ENCODE assay signal across 26 mouse cellular contexts in the genomic region with DNA sequence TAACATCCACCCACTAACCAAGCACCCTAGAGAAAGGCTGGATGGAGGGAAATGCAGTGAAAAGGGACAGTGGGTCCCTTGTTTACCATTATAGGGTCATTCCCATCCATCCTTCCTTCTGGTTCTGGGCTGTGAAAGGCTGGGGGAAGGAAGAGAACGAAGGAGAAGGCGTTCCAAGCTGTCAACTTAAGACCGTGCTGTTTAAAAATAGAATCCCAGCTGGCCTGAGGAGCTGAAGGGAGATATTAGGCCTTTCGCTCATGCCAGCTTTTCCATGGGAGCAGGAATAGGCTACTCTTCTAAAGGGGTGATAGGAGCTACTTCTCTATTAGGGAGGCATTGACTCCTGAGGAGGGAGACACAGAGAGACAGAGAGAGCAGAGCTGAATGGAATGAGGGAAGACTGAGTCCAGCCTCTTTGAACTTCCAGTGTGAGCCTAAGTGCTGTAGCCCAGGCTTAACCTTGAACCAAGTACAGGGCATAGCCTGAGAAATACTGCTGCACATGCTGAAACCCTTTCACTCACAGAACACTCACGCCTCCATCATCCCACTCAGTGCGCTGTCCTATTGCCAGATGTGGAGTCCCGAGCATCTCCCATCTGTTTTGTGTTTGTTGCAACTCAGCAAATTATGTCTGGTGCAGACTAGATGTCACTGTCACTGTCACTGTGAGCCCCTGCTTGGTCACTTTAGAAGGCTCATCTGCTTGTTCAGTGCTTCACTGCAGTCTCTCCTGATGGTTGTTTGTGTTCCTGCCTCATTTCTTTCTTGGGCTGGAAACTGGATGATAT. TPM values are rescaled to one million over a fixed set of nuclear protein-coding genes. Genes with fewer than 3 reads are reported as not detected.
DNase-seq lines count a peak whose midpoint lies in the region; TF ChIP-seq lines count a peak whose summit lies in the region.
"Had no signal": no experiment of that assay in that cellular context is flagged by ENCODE, and none has a peak within 500 bp of the region (broad histone marks: within the 10 kb centered on the region; RNA-seq: fewer than 3 reads in every experiment).

No protein-coding gene starts in this region.

- H3K27ac ChIP-seq in left cerebral cortex, adult 2 months = peak overlapping the region; percentile 78
- H3K27ac ChIP-seq: forebrain, embryonic 12.5 days; hindbrain, embryonic 14.5 days; liver, embryonic 14.5 days; midbrain, embryonic 12.5 days; neural tube, embryonic 13.5 days had no signal

- no peaks in the 10 kb centered on the region for H3K4me1 ChIP-seq in lung, adult 2 months (ENCODE audit: control insufficient read depth, insufficient read depth, low read length)
- H3K4me1 ChIP-seq: forebrain, embryonic 12.5 days; midbrain, embryonic 12.5 days; neural tube, embryonic 13.5 days had no signal

- peak; percentile 7 for DNase-seq in gastrocnemius, adult 18-20 months (ENCODE audit: low spot score)
- no peak for DNase-seq in gastrocnemius, postnatal 4 days (ENCODE audit: low spot score in 2 of 2)
- peak in 1 of 2 experiments; percentile 33 for DNase-seq in left cerebral cortex, adult 2 months (ENCODE audit: extremely low spot score in 1 of 2, low spot score in 2 of 2)
- no peak for DNase-seq in left cerebral cortex, adult 11 months (ENCODE audit: low spot score)
- DNase-seq in lung, postnatal 10 days = peak; percentile 21
- no peak for DNase-seq in lung, adult 2 months
- DNase-seq in left cerebral cortex, postnatal 36 days (ENCODE audit: low spot score in 2 of 2) = peak; percentile 47 to 57
- DNase-seq in adrenal gland, adult 18-20 months (ENCODE audit: low spot score in 2 of 2) = no peak
- DNase-seq: cerebellum, adult 2 months; cerebellum, postnatal 36 days; gastrocnemius, postnatal 36 days; heart, postnatal 14 days; kidney, adult 8-10 months; kidney, postnatal 14 days; thymus, postnatal 14 days had no signal

- TF ChIP-seq CTCF in left cerebral cortex, adult 2 months (IDR thresholded peaks at IDR 0.05) = no peak
- no peak for TF ChIP-seq CTCF in lung, adult 2 months (IDR thresholded peaks at IDR 0.05; ENCODE audit: insufficient read depth, low read length)

- 54% methylated on average over 7 of the region's 7 CpGs for WGBS in lung, adult 2 months

- no peak overlapping the region for H3K4me3 ChIP-seq in left cerebral cortex, adult 2 months
- no peak overlapping the region for H3K4me3 ChIP-seq in lung, adult 2 months (replicated peaks; ENCODE audit: extremely low read depth, low read depth, low read length)
- H3K4me3 ChIP-seq: forebrain, embryonic 12.5 days; midbrain, embryonic 12.5 days; neural tube, embryonic 13.5 days had no signal

- intact Hi-C loops in left cerebral cortex, adult 2 months (cut with DNase I) = no loop called here
- intact Hi-C loops in left cerebral cortex, postnatal 36 days (cut with DNase I) = no loop called here

- TF ChIP-seq POLR2A in lung, adult 2 months (IDR thresholded peaks at IDR 0.05; ENCODE audit: borderline replicate concordance, extremely low read depth, low read depth, low read length) = no peak

RNA-seq across cellular contexts. Expression of a gene that starts 12.6 kb away (rescaled TPM):
- total RNA-seq in gastrocnemius, adult 18-20 months (2021) = not detected
- total RNA-seq in gastrocnemius, postnatal 4 days (2021) = not detected
- 10 to 100 TPM; 64.9 to 65.5 TPM for total RNA-seq in left cerebral cortex, adult 2 months (2021)
- polyA plus RNA-seq in lung, adult 2 months (2012; rRNA removed) = not detected in 2 replicates
- total RNA-seq in left cerebral cortex, postnatal 36 days (2021) = 10 to 100 TPM; 63.2 to 64.3 TPM
- total RNA-seq in adrenal gland, adult 18-20 months (2021) = not detected
- total RNA-seq: CH12.LX; gastrocnemius, postnatal 36 days; heart, postnatal 14 days; megakaryocyte progenitor cell, adult 5-6 weeks; MEL had no signal
- polyA plus RNA-seq: liver, embryonic 14.5 days had no signal

RNA-seq across cellular contexts. Expression of a gene that starts 33.8 kb away (rescaled TPM):
- total RNA-seq in gastrocnemius, adult 18-20 months (2021) = not detected
- not detected for total RNA-seq in gastrocnemius, postnatal 4 days (2021)
- 1 to 10 TPM in 1 of 2 experiments, under 1 TPM in 1; 0.98 to 1.1 TPM for total RNA-seq in left cerebral cortex, adult 2 months (2021)
- 0.12 and 0.14 TPM in 2 replicates for polyA plus RNA-seq in lung, adult 2 months (2012; rRNA removed)
- total RNA-seq in left cerebral cortex, postnatal 36 days (2021) = 1 to 10 TPM; 1.0 to 1.3 TPM
- total RNA-seq in adrenal gland, adult 18-20 months (2021) = not detected
- total RNA-seq: adrenal gland, postnatal 4 days; CH12.LX; gastrocnemius, postnatal 36 days; megakaryocyte progenitor cell, adult 5-6 weeks; MEL had no signal
- polyA plus RNA-seq: heart, embryonic 11.5 days; hindbrain, embryonic 14.5 days; intestine, embryonic 14.5 days had no signal

RNA-seq across cellular contexts. Expression of a gene that starts 38.3 kb away (rescaled TPM):
- total RNA-seq in gastrocnemius, adult 18-20 months (2021) = 10 to 100 TPM; 11.0 to 12.2 TPM
- total RNA-seq in gastrocnemius, postnatal 4 days (2021) = 10 to 100 TPM; 21.0 to 24.9 TPM
- 10 to 100 TPM; 74.5 to 80.4 TPM for total RNA-seq in left cerebral cortex, adult 2 months (2021)
- 46.7 and 57.9 TPM in 2 replicates for polyA plus RNA-seq in lung, adult 2 months (2012; rRNA removed)
- 10 to 100 TPM; 77.0 to 83.9 TPM for total RNA-seq in left cerebral cortex, postnatal 36 days (2021)
- 10 to 100 TPM; 25.6 to 26.9 TPM for total RNA-seq in adrenal gland, adult 18-20 months (2021)

RNA-seq across cellular contexts. Expression of a gene that starts 43.9 kb away (rescaled TPM):
- 10 to 100 TPM in 1 of 2 experiments, 1 to 10 TPM in 1; 9.1 to 13.0 TPM for total RNA-seq in gastrocnemius, adult 18-20 months (2021)
- total RNA-seq in gastrocnemius, postnatal 4 days (2021) = 10 to 100 TPM; 63.8 to 65.3 TPM
- 10 to 100 TPM; 17.9 to 18.7 TPM for total RNA-seq in left cerebral cortex, adult 2 months (2021)
- 52.5 and 76.9 TPM in 2 replicates for polyA plus RNA-seq in lung, adult 2 months (2012; rRNA removed)
- total RNA-seq in left cerebral cortex, postnatal 36 days (2021) = 10 to 100 TPM; 17.6 to 21.0 TPM
- 10 to 100 TPM; 53.5 to 63.7 TPM for total RNA-seq in adrenal gland, adult 18-20 months (2021)
- total RNA-seq: CH12.LX, MEL had no signal

Comparison
In these comparisons a context has a peak if more than half of its experiments do, and no peak if none do; other contexts are left out.
1. DNase-seq: peak in gastrocnemius, adult 18-20 months (single experiment), lung, postnatal 10 days (single experiment) and left cerebral cortex, postnatal 36 days (2 of 2); none in gastrocnemius, postnatal 4 days (0 of 2), left cerebral cortex, adult 11 months (single experiment), lung, adult 2 months (single experiment) and adrenal gland, adult 18-20 months (0 of 2).
2. RNA of a gene that starts 12.6 kb away (total RNA-seq): 64.9 to 65.5 TPM in left cerebral cortex, adult 2 months and 63.2 to 64.3 TPM in left cerebral cortex, postnatal 36 days; not detected in adrenal gland, adult 18-20 months, not detected in gastrocnemius, adult 18-20 months and not detected in gastrocnemius, postnatal 4 days; every median in the first group is over 10 times any median in the second.